Mouse (Mus musculus) embryonic facial prominence, embryonic 11.5 days (tissue): Measurements from ENCODE around the gene Nup210l. TPM values are rescaled to one million over a fixed set of nuclear protein-coding genes. Genes with fewer than 3 reads are reported as not detected.
A peak's percentile ranks its signal among the peaks of the same experiment; 100 is the strongest.
"Not testable (repeated sequence)": the region's sequence is repeated elsewhere in the genome, so short reads cannot be mapped to it uniquely, and the experiment has no call there.

Source experiments
- ATAC-seq: fragments of 200-750 bp; cut with Nextera tagmentation; replicated peaks from 2 replicates; pipeline ENCODE4 v1.8.0; 2017; ENCODE audit warnings: low read depth; ENCODE audit not compliant: insufficient number of reproducible peaks, low FRiP score, low TSS enrichment
- DNase-seq: peaks from one replicate; pipeline ENCODE4 v3.0.0-alpha.2; 2015; ENCODE audit warnings: low spot score
- H3K27ac ChIP-seq: fragments of 300-500 bp; sonication (generic); replicated peaks from 2 replicates; pipeline ENCODE4 v1.5.1; 2014; ENCODE audit warnings: mild to moderate bottlenecking, low read depth, low read length, control low read depth
- H3K27me3 ChIP-seq: fragments of 300-500 bp; sonication (generic); 2 replicates; pipeline ENCODE4 v1.6.1; 2014; ENCODE audit warnings: mild to moderate bottlenecking, low read length, moderate library complexity, mixed read lengths; ENCODE audit not compliant: control insufficient read depth, insufficient read depth
- H3K36me3 ChIP-seq: fragments of 300-500 bp; sonication (generic); replicated peaks from 2 replicates; pipeline ENCODE4 v1.6.1; 2014; ENCODE audit warnings: low read depth, mild to moderate bottlenecking, low read length, moderate library complexity, mixed read lengths; ENCODE audit not compliant: control insufficient read depth, insufficient read depth
- H3K4me1 ChIP-seq: fragments of 300-500 bp; sonication (generic); 2 replicates; pipeline ENCODE4 v1.6.1; 2014; ENCODE audit warnings: low read length, mixed read lengths; ENCODE audit not compliant: control insufficient read depth, insufficient read depth
- H3K4me2 ChIP-seq: fragments of 300-500 bp; sonication (generic); 2 replicates; pipeline ENCODE4 v1.6.1; 2014; ENCODE audit warnings: low read depth, mild to moderate bottlenecking, control low read depth, low read length, moderate library complexity
- H3K4me3 ChIP-seq: fragments of 300-500 bp; sonication (generic); 2 replicates; pipeline ENCODE4 v1.5.1; 2014; ENCODE audit warnings: low read depth, low read length, control low read depth
- H3K9ac ChIP-seq: fragments of 300-500 bp; sonication (generic); replicated peaks from 2 replicates; pipeline ENCODE4 v1.6.1; 2014; ENCODE audit warnings: mild to moderate bottlenecking, control low read depth, low read length
- H3K9me3 ChIP-seq: fragments of 300-500 bp; sonication (generic); replicated peaks from 2 replicates; pipeline ENCODE4 v1.6.1; 2016; ENCODE audit warnings: mild to moderate bottlenecking, low read length, inconsistent platforms, mixed read lengths; ENCODE audit not compliant: control insufficient read depth
- WGBS: fragments of 180-500 bp; shearing (Covaris S2); extraction: QIAGEN DNeasy Blood & Tissue Kit; methylation state at CpG from one replicate; pipeline ENCODE4 v1.1.7; 2014; 5-methylcytosine and 5-hydroxymethylcytosine counted together
- polyA plus RNA-seq: library from polyadenylated mRNA; unstranded; fragments of >200 nt; fragmentation: Nextera tagmentation; extraction: Ambion mirVana; gene quantifications from 2 replicates; pipeline ENCODE4 v1.2.1, GENCODE M21; 2014

The Nup210l gene
- polyA plus RNA-seq, 1 experiment from 2014 or later = 0.45 TPM

DNA sequence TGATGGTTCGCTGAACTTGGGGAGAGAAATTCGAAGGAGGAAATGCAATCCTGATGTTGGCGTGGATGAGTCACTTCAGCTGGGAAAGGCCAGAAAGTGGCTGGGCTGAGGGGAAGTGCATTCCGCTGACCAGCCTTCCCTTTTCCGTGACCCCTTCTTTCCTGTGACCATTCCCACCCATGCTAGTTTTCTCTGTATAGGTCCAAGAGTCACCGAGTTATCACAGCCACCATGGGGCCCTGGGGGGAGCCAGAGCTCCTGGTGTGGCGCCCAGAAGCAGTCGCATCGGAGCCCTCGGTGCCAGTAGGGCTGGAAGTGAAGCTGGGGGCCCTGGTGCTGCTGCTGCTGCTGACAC, 144.8 kb downstream of the Nup210l start:
- peak overlapping the region; percentile 73 for H3K9ac ChIP-seq
- H3K4me1 ChIP-seq = no peaks in the 10 kb centered on the region
- no peaks in the 10 kb centered on the region for H3K27me3 ChIP-seq
- H3K36me3 ChIP-seq = no peaks in the 10 kb centered on the region
- WGBS = 6% methylated on average over 10 of the region's 10 CpGs
- no peaks in the 10 kb centered on the region for H3K9me3 ChIP-seq
- DNase-seq (peak; percentile 30), ATAC-seq (no peak)
- peak overlapping the region; percentile 43; the same call in 1 of the 2 replicates for H3K27ac ChIP-seq
- H3K4me2 ChIP-seq = peak overlapping the region; percentile 83
- peak overlapping the region; percentile 57 for H3K4me3 ChIP-seq

DNA sequence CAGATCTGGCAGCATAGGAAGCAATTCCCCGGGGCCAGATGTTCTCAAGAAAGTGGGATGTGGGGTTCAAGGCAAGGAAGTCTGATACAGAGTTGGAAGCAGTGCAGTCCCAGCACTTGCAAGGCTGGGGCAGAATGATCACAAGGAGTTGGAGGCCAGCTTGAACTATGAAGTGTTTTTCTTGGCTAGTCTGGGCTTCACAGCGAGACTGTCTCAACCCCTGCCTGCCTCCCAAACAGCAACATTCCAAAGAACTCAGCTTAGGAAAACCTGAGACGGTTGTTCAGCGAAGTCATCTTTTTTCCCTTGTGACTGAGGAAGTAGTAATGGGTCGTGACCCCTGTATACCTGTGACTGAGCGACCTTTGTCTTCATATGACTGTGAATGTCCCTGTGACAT, 146.9 kb downstream of the Nup210l start:
- Histone ChIP-seq H3K27me3 (no peaks in the 10 kb centered on the region), H3K36me3 (no peaks in the 10 kb centered on the region), H3K4me2 (no peak overlapping the region), H3K27ac (no peak overlapping the region), H3K9ac (no peak overlapping the region), H3K9me3 (no peaks in the 10 kb centered on the region), H3K4me1 (peaks cover 5% of the 10 kb centered on the region; the same call in 1 of the 2 replicates), H3K4me3 (no peak overlapping the region)
- 82% methylated on average over 6 of the region's 6 CpGs for WGBS
- ATAC-seq (no peak), DNase-seq (no peak)

DNA sequence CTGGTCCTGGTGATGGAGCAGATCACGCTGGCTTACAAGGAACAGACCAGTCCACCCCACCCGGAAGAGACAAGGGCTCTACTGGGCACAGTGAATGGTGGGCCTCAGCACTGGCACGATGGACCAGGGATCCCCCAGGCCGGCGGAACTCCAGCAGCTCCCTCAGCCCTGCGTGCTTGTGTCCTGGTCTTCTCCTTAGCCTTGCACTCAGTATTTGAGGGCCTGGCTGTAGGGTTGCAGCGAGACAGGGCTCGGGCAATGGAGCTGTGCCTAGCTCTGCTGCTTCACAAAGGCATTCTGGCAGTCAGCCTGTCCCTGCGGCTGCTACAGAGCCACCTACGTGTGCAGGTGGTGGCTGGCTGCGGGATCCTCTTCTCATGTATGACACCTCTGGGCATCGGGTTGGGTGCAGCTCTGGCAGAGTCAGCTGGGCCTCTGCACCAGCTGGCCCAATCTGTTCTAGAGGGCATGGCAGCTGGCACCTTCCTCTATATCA, 147.8 kb downstream of the Nup210l start:
- ATAC-seq, DNase-seq, H3K9ac ChIP-seq, H3K27me3 ChIP-seq, H3K27ac ChIP-seq, H3K4me3 ChIP-seq, H3K36me3 ChIP-seq, H3K9me3 ChIP-seq, H3K4me1 ChIP-seq, H3K4me2 ChIP-seq: not testable (repeated sequence)
- 95% methylated on average over 9 of the region's 12 CpGs for WGBS

DNA sequence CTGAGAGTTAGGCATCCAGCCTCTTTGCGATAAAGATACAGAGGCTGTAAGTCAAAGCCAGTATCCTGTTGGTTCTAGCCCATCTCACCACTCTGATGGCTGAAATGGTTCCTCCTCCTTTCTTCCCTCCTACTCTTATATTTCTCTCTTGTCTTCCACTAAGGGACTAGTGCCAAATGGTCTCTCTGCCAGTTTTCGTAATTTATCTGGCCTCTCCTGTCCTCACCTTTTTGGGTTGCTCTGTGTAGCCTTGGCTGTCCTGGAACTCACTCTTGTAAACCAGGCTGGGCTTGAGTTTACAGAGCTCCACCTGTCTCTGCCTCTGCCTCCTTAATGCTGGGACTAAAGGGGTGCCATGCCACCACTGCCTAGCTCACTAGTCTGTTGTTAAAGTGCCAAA, 148.7 kb downstream of the Nup210l start:
- H3K27ac ChIP-seq, H3K4me2 ChIP-seq, H3K9ac ChIP-seq, H3K36me3 ChIP-seq, DNase-seq, H3K4me3 ChIP-seq, H3K9me3 ChIP-seq, H3K27me3 ChIP-seq, H3K4me1 ChIP-seq, ATAC-seq: not testable (repeated sequence)
- WGBS = 98% methylated on average over 2 of the region's 2 CpGs

DNA sequence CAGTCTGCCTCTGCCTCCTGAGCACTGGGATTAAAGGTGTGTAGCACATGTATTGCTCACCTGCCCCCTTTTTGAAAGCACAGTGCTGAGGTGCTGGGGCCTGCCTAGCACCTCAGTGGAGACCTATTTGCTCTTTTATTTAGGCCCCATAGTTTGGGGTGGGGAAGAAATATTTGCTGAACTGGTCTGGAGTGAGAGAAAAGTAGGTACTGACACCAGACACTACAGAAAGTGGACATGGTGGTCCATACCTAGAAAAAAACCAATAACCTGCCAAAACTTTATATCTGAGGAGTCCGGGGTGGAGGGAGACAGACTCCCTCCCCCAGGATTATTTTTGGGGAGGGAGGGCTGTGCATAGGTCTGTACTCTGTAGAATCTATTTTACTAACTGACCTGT, 149.2 kb downstream of the Nup210l start:
- H3K4me2 ChIP-seq, H3K9ac ChIP-seq, H3K36me3 ChIP-seq, H3K27ac ChIP-seq, H3K4me3 ChIP-seq, H3K4me1 ChIP-seq, H3K27me3 ChIP-seq, H3K9me3 ChIP-seq, DNase-seq: not testable (repeated sequence)
- 86% methylated on average over 1 of the region's 1 CpGs for WGBS
- peak; percentile 7; the same call in 1 of the 2 replicates for ATAC-seq

DNA sequence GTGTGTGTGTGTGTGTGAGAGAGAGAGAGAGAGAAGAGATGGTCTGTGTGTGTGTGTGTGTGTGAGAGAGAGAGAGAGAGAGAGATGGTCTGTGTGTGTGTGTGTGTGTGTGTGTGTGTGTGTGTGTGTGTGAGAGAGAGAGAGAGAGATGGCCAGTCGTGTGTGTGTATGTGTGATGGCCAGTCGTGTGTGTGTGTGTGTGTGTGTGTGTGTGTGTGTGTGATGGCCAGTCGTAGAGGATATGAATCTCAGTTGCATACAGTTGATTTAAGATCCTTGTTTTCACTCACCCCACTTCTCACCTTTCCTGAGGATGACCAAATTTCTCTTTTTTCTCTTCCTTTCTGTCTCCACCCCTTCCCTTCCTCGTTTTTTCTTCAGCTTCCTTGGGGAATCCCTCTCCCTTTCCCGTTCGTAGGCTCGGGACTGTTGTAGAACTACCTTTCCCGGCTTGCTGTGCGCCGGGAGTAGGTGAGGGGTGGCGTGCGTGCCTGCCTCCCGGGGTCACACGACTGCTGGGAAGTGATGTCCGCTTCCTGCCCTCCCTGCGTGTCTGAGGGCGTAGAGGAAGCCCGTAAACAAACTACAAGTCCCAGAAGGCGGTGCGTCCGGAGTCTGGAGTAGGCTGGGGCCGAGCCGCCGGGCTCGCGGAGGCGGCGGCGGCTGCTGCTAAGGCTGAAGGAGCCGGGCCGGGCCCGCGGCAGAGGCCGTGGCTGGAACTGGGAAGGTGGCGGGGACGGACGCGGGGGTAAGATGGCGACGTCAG, 149.9 kb downstream of the Nup210l start, which contains the start of gene Crtc2:
Crtc2 (plus strand) TSS at position 511 of the 766 bp plus-strand sequence.
- 2% methylated on average over 40 of the region's 40 CpGs for WGBS
- Histone ChIP-seq H3K4me2 (peak within 1 kb of the TSS; percentile 84), H3K9me3 (no peaks in the 10 kb centered on the region), H3K27ac (0 out of 2 replicates have a peak within 1 kb of the TSS, but pooled peaks have one; percentile 8), H3K4me1 (peaks cover 5% of the 10 kb centered on the region; the same call in 1 of the 2 replicates), H3K36me3 (no peaks in the 10 kb centered on the region), H3K27me3 (no peaks in the 10 kb centered on the region), H3K4me3 (peak within 1 kb of the TSS; percentile 78), H3K9ac (peak within 1 kb of the TSS; percentile 84)
- ATAC-seq (peak; percentile 97), DNase-seq (peak; percentile 98)

DNA sequence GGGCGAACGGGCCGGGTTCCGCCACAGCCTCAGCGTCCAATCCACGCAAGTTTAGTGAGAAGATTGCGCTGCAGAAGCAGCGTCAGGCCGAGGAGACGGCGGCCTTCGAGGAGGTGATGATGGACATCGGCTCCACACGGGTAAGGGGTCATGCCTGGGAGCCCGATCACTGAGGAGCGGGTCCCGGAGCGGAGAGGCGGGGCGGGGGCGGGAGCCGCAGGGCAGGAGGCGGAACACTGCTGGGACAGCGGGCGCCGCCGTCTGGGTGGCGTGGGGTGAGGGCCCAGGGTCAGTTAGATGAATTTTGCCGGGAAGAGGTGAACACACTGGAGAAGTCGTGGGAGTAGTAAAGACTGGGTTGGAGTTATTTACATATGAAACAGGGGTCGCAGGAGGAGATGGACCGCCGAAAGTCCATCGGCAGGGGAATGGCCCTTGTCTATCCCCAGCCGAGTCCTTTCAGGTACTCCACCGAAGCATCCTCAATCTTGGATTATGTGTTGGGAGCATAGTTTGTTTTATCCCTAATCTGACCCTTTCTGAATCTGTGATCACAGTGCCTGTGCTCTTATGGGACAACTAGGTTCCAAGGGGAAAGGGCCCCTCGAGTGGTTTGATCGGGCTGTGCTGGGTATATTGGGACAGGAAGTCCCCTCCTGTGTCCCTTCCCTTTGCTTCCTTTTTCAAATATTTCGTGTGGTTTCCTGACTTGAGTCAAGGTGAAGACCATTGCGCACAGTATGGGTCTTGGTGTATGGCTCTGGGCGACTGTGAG, 150.7 kb downstream of the Nup210l start:
- Histone ChIP-seq H3K27ac (0 out of 2 replicates have a peak overlapping the region, but pooled peaks have one; percentile 8), H3K36me3 (0 out of 2 replicates have a peak, but pooled peaks cover 2% of the 10 kb centered on the region), H3K9ac (peak overlapping the region; percentile 84), H3K27me3 (no peaks in the 10 kb centered on the region), H3K4me2 (peak overlapping the region; percentile 84), H3K9me3 (no peaks in the 10 kb centered on the region), H3K4me1 (peaks cover 5% of the 10 kb centered on the region; the same call in 1 of the 2 replicates), H3K4me3 (peak overlapping the region; percentile 78)
- ATAC-seq (peak; percentile 60), DNase-seq (peak; percentile 54)
- WGBS = under 1% methylated on average over 41 of the region's 41 CpGs
